Mouse (Mus musculus) liver, adult 10 weeks (tissue): Measurements from ENCODE around the gene Gm49425. TPM values are rescaled to one million over a fixed set of nuclear protein-coding genes. Genes with fewer than 3 reads are reported as not detected.

ENCODE experiments used
- polyA plus RNA-seq: library from polyadenylated mRNA; stranded (reverse); fragments of 350-450 nt; fragmentation: Illumina TruSeq; extraction: RNeasy Lipid Tissue Mini Kit (QIAGEN cat#74804); gene quantifications from one replicate; pipeline ENCODE4 v1.2.3, GENCODE M21; 2014; ENCODE audit warnings: low read depth, low replicate concordance

Gm49425 gene
- not detected for polyA plus RNA-seq

DNA sequence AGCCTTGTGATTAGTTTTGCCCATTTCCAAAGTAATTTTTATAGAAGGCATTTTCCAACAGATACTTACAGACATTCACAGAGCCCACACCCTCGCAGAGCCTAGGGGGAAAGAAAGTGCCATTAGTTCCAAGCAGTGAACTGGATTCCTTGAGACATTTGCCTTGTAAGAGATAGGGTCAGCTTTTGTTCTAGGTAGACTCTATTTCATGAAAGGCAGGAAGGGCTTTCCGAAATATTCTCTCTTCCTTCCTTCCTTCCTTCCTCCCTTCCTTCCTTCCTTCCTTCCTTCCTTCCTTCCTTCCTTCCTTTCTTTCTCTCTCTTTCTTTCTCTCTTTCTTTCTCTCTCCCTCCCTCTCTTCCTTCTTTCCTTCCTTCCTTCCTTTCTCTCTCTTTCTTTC, at the start of gene Gm49425:
TSS of gene Gm49425 (minus strand) at position 101 of the 400 bp plus-strand sequence.

DNA sequence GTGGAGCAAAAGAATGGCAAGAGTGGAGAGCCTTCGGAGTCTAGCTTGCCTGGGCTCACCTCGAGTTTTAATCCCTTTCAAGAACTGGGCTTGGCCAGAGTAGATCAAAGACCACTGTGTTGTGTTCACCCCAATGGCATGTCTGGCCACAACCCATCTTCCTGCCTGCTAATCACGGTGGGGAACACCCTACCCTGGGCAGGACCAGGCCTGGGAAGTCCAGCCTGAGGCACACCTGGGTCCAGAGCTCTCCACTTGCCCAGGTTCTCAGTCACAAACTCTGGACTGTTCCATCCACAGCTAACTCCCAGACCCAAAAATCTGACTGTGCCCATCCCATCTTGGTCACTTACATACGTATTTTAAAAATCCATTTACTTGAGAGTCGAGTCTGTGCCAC, 45.8 kb upstream of the Gm49425 start, which contains the start of gene Krt90:
TSS of gene Krt90 (minus strand) at position 101 of the 400 bp plus-strand sequence.

DNA sequence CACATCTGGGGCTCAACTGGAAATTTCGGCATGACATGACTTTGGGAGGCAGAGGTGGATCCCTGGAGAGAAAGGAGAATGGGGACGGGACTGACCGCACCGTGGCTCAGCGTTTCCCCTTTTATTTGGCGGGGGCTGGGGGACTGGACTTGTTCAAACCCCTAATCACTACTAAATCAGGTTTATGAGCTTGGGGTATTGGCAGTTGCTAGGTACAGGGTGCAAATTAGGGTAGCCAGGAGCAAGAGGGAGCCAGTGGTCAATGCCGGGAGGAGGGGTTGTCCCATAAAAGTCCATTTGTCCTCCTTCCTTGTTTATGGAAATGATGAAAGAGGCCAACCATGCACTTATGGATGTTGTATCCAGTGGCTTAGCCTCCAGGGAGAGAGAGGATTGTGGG, 33.5 kb upstream of the Gm49425 start, which contains the start of gene Krt82:
TSS of gene Krt82 (minus strand) at position 101 of the 400 bp plus-strand sequence.

DNA sequence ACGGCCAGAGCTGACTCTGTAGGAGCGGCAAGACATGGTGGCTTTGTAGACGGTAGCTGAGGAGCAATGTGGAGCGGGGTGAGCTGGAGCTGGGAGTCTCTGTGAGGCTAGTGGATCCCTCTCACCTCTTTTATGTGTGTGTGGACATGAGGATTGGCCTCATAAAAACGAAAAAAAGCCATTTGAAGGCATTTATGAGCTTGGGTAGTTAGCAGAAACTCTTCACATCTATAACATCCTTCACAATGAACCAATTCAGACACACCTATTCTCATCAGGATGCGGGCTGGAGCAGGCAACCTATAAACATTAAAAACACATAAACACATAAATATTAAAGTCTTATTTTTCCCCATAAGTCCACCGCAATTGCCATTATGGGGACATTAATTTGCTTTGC, 15.7 kb upstream of the Gm49425 start, which contains the start of gene Krt84:
TSS of gene Krt84 (minus strand) at position 101 of the 400 bp plus-strand sequence.

DNA sequence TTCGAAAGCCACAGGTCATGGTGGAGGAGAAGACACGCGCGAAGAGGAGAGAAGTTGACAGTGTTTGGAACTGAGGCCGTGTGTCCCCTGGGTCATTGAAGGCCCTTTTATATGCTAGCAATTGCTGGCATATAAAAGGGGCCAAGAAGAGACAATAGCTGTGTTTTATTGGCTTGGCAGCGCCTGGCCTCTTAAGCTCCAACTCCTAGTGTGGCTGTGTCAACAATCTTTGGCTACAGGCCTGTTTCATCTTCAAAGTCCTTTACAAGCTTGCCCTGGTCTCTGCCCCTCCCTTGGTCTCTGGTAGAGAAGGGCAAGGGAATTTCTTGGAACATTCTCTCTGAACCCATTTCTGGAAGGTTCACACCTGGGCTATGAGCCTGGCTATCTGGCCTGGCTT, 25.6 kb downstream of the Gm49425 start, which contains the start of gene Krt83:
TSS of gene Krt83 (minus strand) at position 82 of the 400 bp plus-strand sequence.

DNA sequence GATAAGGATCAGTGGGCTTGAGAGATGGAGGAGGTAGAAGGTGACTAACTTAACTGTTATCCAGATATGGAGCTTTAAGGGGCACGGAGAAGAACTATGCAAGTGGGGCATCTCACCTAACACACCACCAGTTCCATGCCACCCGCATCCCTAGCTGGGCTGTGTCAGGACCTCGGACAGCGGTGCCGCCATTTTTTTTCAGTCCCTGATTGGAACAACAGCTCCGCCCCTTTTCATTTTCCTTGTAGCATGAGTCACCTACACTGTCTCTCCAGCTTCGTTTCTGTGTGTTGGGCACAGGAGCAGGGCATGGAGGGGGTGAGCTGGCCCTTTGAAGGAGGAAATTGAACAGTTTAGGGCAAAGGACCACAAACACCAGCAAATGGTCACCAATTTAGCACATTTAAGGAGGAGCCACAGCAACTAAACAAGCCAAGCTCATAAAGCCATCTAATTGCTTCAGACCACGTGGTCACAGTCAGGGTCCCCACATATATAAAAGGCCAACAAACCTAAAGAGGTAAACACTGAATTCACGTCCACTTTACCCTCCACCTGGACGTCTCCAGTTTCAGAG, 44.0 kb downstream of the Gm49425 start, which contains the start of gene Krt86:
TSS of gene Krt86 (plus strand) at position 527 of the 577 bp plus-strand sequence.

Other genes starting within 250 kb of the Gm49425 start
- 1.5 TPM for gene Atg101, start 233.0 kb downstream of the Gm49425 start, polyA plus RNA-seq
- not detected for gene 6030408B16Rik, start 224.0 kb downstream of the Gm49425 start, polyA plus RNA-seq
- not detected for gene Krt80, start 147.1 kb downstream of the Gm49425 start, polyA plus RNA-seq
- not detected for gene Krt7, start 106.2 kb downstream of the Gm49425 start, polyA plus RNA-seq
- not detected for gene Krt87, start 78.5 kb downstream of the Gm49425 start, polyA plus RNA-seq
- not detected for gene Krt88, start 69.5 kb downstream of the Gm49425 start, polyA plus RNA-seq
- not detected for gene Krt81, start 53.5 kb downstream of the Gm49425 start, polyA plus RNA-seq
- gene Krt86, start 43.8 kb downstream of the Gm49425 start, polyA plus RNA-seq: not detected
- gene Krt83, start 25.7 kb downstream of the Gm49425 start, polyA plus RNA-seq: not detected
- gene Krt84, start 15.6 kb upstream of the Gm49425 start, polyA plus RNA-seq: not detected
- not detected for gene Krt82, start 33.4 kb upstream of the Gm49425 start, polyA plus RNA-seq
- gene Krt90, start 45.7 kb upstream of the Gm49425 start, polyA plus RNA-seq: not detected
- gene Krt75, start 56.6 kb upstream of the Gm49425 start, polyA plus RNA-seq: not detected
- not detected for gene Gm5414, start 110.9 kb upstream of the Gm49425 start, polyA plus RNA-seq
- gene Gm5478, start 130.1 kb upstream of the Gm49425 start, polyA plus RNA-seq: not detected
- not detected for gene Krt6b, start 163.0 kb upstream of the Gm49425 start, polyA plus RNA-seq
- not detected for gene Krt6a, start 177.0 kb upstream of the Gm49425 start, polyA plus RNA-seq
- gene Krt5, start 195.6 kb upstream of the Gm49425 start, polyA plus RNA-seq: not detected
- gene Krt71, start 225.8 kb upstream of the Gm49425 start, polyA plus RNA-seq: not detected